ENCODE assay signal across 9 mouse cellular contexts in genomic region chr11:5160722-5161485, GRCm38 (mm10). TPM values are rescaled to one million over a fixed set of nuclear protein-coding genes. Genes with fewer than 3 reads are reported as not detected.
DNase-seq lines count a peak whose midpoint lies in the region; ATAC-seq and TF ChIP-seq lines count a peak whose summit lies in the region.
"Had no signal": no experiment of that assay in that cellular context is flagged by ENCODE, and none has a peak within 500 bp of the region (broad histone marks: within the 10 kb centered on the region; RNA-seq: fewer than 3 reads in every experiment).

No protein-coding gene starts in this region.

- TF ChIP-seq EP300 in ES-Bruce4 (IDR thresholded peaks at IDR 0.05; ENCODE audit: insufficient read depth, low read depth, low read length): no peak

- H3K27me3 ChIP-seq in intestine, embryonic 14.5 days (replicated peaks; ENCODE audit: control insufficient read depth, insufficient read depth, low read length): no peaks in the 10 kb centered on the region
- no peaks in the 10 kb centered on the region for H3K27me3 ChIP-seq in intestine, embryonic 15.5 days (replicated peaks)
- H3K27me3 ChIP-seq in ES-Bruce4 (ENCODE audit: control insufficient read depth, insufficient read depth, low read length, poor library complexity, severe bottlenecking): no peaks in the 10 kb centered on the region
- H3K27me3 ChIP-seq in forebrain, embryonic 15.5 days: no peaks in the 10 kb centered on the region
- H3K27me3 ChIP-seq: liver, embryonic 13.5 days had no signal

- H3K4me1 ChIP-seq in intestine, embryonic 14.5 days (replicated peaks; ENCODE audit: control insufficient read depth, insufficient read depth, low read length): peaks cover 1% of the 10 kb centered on the region
- H3K4me1 ChIP-seq in intestine, embryonic 15.5 days (replicated peaks): peaks cover 12% of the 10 kb centered on the region
- peaks cover 3% of the 10 kb centered on the region for H3K4me1 ChIP-seq in ES-Bruce4 (ENCODE audit: control insufficient read depth, insufficient read depth, low read length)
- H3K4me1 ChIP-seq in forebrain, embryonic 15.5 days: peaks cover 19% of the 10 kb centered on the region

- no peak overlapping the region for H3K27ac ChIP-seq in intestine, embryonic 14.5 days (ENCODE audit: low read depth)
- no peak overlapping the region for H3K27ac ChIP-seq in intestine, embryonic 15.5 days
- H3K27ac ChIP-seq in ES-Bruce4 (ENCODE audit: insufficient read depth, low read length): no peak overlapping the region
- H3K27ac ChIP-seq in forebrain, embryonic 15.5 days (replicated peaks): no peak overlapping the region
- H3K27ac ChIP-seq: liver, embryonic 13.5 days had no signal

- TF ChIP-seq POLR2A in ES-Bruce4 (IDR thresholded peaks at IDR 0.05; ENCODE audit: insufficient read depth, low read length): no peak

- WGBS in intestine, embryonic 14.5 days: 77% methylated on average over 17 of the region's 17 CpGs
- 76% methylated on average over 17 of the region's 17 CpGs for WGBS in intestine, embryonic 15.5 days
- WGBS in forebrain, embryonic 15.5 days: 75% methylated on average over 17 of the region's 17 CpGs

- no peak overlapping the region for H3K4me2 ChIP-seq in intestine, embryonic 14.5 days (ENCODE audit: low read length)
- no peak overlapping the region for H3K4me2 ChIP-seq in intestine, embryonic 15.5 days (replicated peaks)
- H3K4me2 ChIP-seq in forebrain, embryonic 15.5 days (replicated peaks): no peak overlapping the region
- H3K4me2 ChIP-seq: liver, embryonic 13.5 days had no signal

- peaks cover 2% of the 10 kb centered on the region; the same call in 1 of the 2 replicates for H3K9me3 ChIP-seq in intestine, embryonic 14.5 days (ENCODE audit: control insufficient read depth, low read length)
- H3K9me3 ChIP-seq in intestine, embryonic 15.5 days: no peaks in the 10 kb centered on the region
- no peaks in the 10 kb centered on the region for H3K9me3 ChIP-seq in ES-Bruce4 (replicated peaks; ENCODE audit: control insufficient read depth, insufficient read depth, low read length, poor library complexity, severe bottlenecking)
- no peaks in the 10 kb centered on the region for H3K9me3 ChIP-seq in forebrain, embryonic 15.5 days

- DNase-seq in intestine, embryonic 14.5 days (ENCODE audit: low spot score): peak; percentile 69
- DNase-seq in B cell, adult 2 months: peak; percentile 79 to 81
- DNase-seq in spleen, postnatal 10 days (ENCODE audit: low spot score in 2 of 2): peak; percentile 38 to 69
- no peak for DNase-seq in left cerebral cortex, postnatal 10 days (ENCODE audit: extremely low spot score in 1 of 2, low spot score in 2 of 2)
- DNase-seq: liver, embryonic 13.5 days had no signal

- no peaks in the 10 kb centered on the region for H3K36me3 ChIP-seq in intestine, embryonic 14.5 days (ENCODE audit: control insufficient read depth, insufficient read depth, low read length)
- H3K36me3 ChIP-seq in intestine, embryonic 15.5 days: no peaks in the 10 kb centered on the region
- no peaks in the 10 kb centered on the region for H3K36me3 ChIP-seq in ES-Bruce4 (ENCODE audit: control insufficient read depth, insufficient read depth, low read length, poor library complexity, severe bottlenecking)
- H3K36me3 ChIP-seq in forebrain, embryonic 15.5 days: no peaks in the 10 kb centered on the region
- H3K36me3 ChIP-seq: liver, embryonic 13.5 days had no signal

- H3K9ac ChIP-seq in intestine, embryonic 14.5 days (ENCODE audit: low read length): no peak overlapping the region
- H3K9ac ChIP-seq in intestine, embryonic 15.5 days: no peak overlapping the region
- no peak overlapping the region for H3K9ac ChIP-seq in ES-Bruce4 (ENCODE audit: low read depth, poor library complexity, severe bottlenecking)
- no peak overlapping the region for H3K9ac ChIP-seq in forebrain, embryonic 15.5 days (replicated peaks)
- H3K9ac ChIP-seq: liver, embryonic 13.5 days had no signal

- ATAC-seq in intestine, embryonic 14.5 days (replicated peaks; ENCODE audit: low FRiP score, low TSS enrichment, low read depth): no peak
- no peak for ATAC-seq in intestine, embryonic 15.5 days
- ATAC-seq in granulocyte monocyte progenitor cell, adult 5-6 weeks (replicated peaks; ENCODE audit: poor library complexity, severe bottlenecking): 0 out of 2 replicates have a peak, but pooled peaks have one; percentile 28
- no peak for ATAC-seq in forebrain, embryonic 15.5 days (replicated peaks)

- intact Hi-C loops in left cerebral cortex, postnatal 10 days (cut with DNase I): no loop called here

- H3K4me3 ChIP-seq in intestine, embryonic 14.5 days (ENCODE audit: low read depth, low read length): no peak overlapping the region
- no peak overlapping the region for H3K4me3 ChIP-seq in intestine, embryonic 15.5 days (replicated peaks)
- no peak overlapping the region for H3K4me3 ChIP-seq in ES-Bruce4 (ENCODE audit: low read depth, low read length)
- no peak overlapping the region for H3K4me3 ChIP-seq in forebrain, embryonic 15.5 days
- H3K4me3 ChIP-seq: liver, embryonic 13.5 days had no signal

- peak; percentile 76 for TF ChIP-seq CTCF in ES-Bruce4 (IDR thresholded peaks at IDR 0.05; ENCODE audit: low read depth, low read length)

RNA-seq across cellular contexts. Expression of gene Emid1, which starts 8.8 kb away (rescaled TPM):
- 74.8 and 88.5 TPM in 2 replicates for polyA plus RNA-seq in intestine, embryonic 14.5 days (2014; fragmentation: Nextera tagmentation; extraction: Ambion mirVana)
- polyA plus RNA-seq in intestine, embryonic 15.5 days (2015; fragmentation: Nextera tagmentation; extraction: Ambion mirVana): 94.4 and 105 TPM in 2 replicates
- polyA plus RNA-seq in ES-Bruce4 (2011; ENCODE audit: insufficient read depth, insufficient read length, low read depth, missing spikeins): 5.9 and 6.7 TPM in 2 replicates
- total RNA-seq in granulocyte monocyte progenitor cell, adult 5-6 weeks (2014; fragmentation: Nextera tagmentation): 10.0 and 11.4 TPM in 2 replicates
- 5.1 and 7.9 TPM in 2 replicates for total RNA-seq in granulocyte monocyte progenitor cell, adult 5-6 weeks (2017)
- 22.4 and 23.4 TPM in 2 replicates for polyA plus RNA-seq in forebrain, embryonic 15.5 days (2015; fragmentation: Nextera tagmentation; extraction: Ambion mirVana)
- 10 to 100 TPM; 49.3 to 54.0 TPM for total RNA-seq in left cerebral cortex, postnatal 10 days (2021)

Comparison
In these comparisons a context has a peak if more than half of its experiments do, and no peak if none do; other contexts are left out.
1. DNase-seq: peak in intestine, embryonic 14.5 days (single experiment), B cell, adult 2 months (2 of 2) and spleen, postnatal 10 days (2 of 2); none in left cerebral cortex, postnatal 10 days (0 of 2).